Mouse (Mus musculus) ovary, postnatal 36 days (tissue): ENCODE measurements at regions not wholly inside any gene's neighbourhood (a gene's known extent, or its start where the extent isn't known, plus 50 kb on each side); places are given as distances from the start of the nearest gene placed in this dataset.

Experiments used
- DNase-seq: peaks from one replicate; pipeline ENCODE4 v3.0.0; 2022; ENCODE audit warnings: low spot score, mixed read lengths

DNA sequence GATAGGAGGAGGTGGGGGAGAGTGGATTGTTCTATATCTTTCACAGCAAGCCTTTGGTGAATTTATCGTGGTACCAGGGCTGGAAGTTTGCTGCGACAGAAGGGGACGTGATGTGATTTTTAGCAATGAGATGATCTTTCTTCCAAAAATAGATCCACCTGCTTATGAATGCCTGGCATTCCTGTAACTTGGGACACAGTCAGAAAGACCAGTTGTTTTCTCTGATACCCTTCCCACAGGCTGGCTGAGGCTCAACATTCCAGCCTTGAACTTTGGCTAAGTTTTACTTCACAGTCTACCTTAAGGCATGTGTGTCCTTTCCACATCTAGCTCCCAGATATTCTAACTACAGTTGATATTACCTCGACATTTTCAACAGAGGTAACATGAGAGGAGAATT, 1434.1 kb downstream of the Slc22a22 start:
- no peak for DNase-seq

DNA sequence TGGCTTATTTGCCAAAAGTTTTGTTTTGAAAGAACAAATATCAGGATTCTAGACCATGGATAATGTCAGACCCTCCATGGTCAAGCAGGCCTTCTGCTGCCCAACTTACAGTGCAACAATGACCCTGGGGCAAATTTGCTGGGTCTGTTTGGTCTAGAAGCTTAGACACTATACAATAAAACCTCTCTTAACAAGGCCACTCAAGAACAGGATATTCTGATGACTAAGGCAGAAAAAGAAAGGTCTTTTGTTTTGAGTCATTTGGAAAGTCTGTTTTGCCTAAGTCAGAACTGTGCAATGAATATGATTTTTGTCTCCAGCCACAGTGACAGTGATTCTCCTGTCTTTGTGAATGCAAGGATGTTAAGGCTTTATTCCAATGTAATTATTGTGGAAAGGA, 1435.0 kb downstream of the Slc22a22 start:
- DNase-seq = no peak

- DNase-seq = no peak
Measured at GRCm38 (mm10) chr15:56030007-56030406, 1447.4 kb downstream of the Slc22a22 start.

- no peak for DNase-seq
Measured at GRCm38 (mm10) chr15:56027197-56027818, 1450.1 kb downstream of the Slc22a22 start.

- no peak for DNase-seq
Measured at GRCm38 (mm10) chr15:56024705-56025104, 1452.7 kb downstream of the Slc22a22 start.

- DNase-seq = no peak
Measured at GRCm38 (mm10) chr15:56023862-56024484, 1453.5 kb downstream of the Slc22a22 start.

- no peak for DNase-seq
Measured at GRCm38 (mm10) chr15:56022315-56022714, 1455.1 kb downstream of the Slc22a22 start.

DNA sequence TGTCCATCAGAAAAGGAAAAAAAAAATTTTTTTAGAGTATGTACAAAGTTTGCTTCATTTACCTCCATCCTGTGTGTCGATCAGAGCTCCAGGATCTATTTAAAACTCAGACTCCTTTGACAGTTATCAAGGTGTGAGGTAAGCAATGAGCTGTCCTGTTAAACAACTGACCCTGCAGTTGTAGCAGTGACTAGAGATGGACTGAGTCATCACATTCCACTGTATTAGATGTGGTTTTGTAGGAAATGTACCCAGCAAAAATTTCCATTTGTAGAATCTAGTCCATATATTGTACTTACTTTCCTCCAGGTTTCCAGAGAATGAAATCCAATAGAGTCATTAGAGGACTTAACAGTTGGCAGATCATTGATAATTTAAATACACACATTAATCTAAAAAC, 1459.3 kb downstream of the Slc22a22 start:
- no peak for DNase-seq

- DNase-seq = no peak
Measured at GRCm38 (mm10) chr15:56017561-56017960, 1459.9 kb downstream of the Slc22a22 start.

- DNase-seq = no peak
Measured at GRCm38 (mm10) chr15:56016070-56016469, 1461.4 kb downstream of the Slc22a22 start.

DNA sequence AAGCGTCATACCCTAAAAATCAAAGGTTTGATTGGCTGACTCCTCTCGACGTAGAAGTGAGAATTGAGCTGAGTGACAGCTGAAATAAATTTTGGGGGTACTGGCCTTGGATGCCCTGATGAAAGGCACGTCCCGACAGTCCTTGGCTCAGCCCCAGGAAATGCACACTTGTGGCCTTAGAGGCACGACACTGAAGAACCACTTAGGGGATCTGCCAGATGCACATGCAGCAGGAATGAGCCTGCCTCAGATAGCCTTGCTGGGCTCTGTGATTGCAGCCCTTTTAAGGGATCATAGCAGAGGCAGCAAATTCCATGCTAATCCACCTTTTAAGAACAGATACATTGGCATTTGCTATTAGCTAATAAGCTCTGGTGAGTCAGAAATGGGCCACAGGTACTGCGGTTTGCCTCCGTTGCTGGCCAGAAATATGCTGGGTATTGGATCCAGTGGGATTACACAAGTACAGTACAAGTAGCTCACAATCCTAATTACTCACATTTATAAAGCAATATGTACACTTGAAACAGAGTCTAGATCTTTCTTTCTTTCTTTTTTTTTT, 1463.3 kb downstream of the Slc22a22 start:
- DNase-seq = no peak

GRCm38 (mm10) chr15:56008603-56009174, 1468.7 kb downstream of the Slc22a22 start:
- no peak for DNase-seq

- DNase-seq = no peak
Measured at GRCm38 (mm10) chr15:56007376-56007775, 1470.0 kb downstream of the Slc22a22 start.

DNA sequence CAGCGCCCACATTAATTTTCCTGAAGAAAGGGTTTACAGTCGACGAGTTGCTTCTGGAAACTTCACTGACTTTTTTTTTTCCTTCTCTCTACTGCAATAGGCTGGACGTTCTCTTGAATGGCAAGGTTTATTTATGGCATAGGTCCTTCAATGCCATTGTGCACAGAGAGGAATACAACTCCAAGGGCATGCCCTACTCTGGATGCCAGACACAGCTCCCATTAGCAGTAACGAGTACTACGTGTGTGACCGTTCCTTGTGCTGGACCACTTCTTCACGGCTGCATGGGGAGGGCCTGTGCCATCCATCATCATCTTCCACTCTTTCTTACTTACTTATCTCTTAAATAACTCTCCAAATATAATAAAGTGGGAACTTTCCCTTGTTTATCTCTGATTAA, 1472.1 kb downstream of the Slc22a22 start:
- DNase-seq = no peak

- DNase-seq = no peak
Measured at GRCm38 (mm10) chr15:56003921-56004320, 1473.5 kb downstream of the Slc22a22 start.

- DNase-seq = no peak
Measured at GRCm38 (mm10) chr15:55999605-56000004, 1477.8 kb downstream of the Slc22a22 start.

GRCm38 (mm10) chr15:55997977-55998376, 1479.4 kb downstream of the Slc22a22 start:
- no peak for DNase-seq

- no peak for DNase-seq
Measured at GRCm38 (mm10) chr15:55994680-55995079, 1482.7 kb downstream of the Slc22a22 start.

DNA sequence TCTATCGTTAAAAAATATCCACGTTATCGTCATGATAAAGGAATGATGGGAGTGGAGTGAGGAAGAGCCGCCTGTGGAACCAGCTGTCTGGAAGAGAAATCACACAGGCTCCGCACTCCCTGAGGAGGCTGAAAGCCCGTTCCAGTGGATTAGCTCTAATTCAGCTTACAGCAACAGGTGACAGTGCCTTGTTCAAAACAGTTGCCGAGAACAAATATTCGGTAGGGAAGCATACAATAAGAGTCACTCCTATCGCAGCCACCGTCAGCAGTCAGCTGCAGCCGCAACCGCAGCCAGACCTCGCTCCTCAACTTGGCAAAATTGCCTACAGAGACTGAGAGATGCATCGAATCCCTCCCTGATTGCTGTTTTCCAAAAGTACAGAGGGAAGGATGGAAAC, 1501.6 kb downstream of the Slc22a22 start:
- no peak for DNase-seq

DNA sequence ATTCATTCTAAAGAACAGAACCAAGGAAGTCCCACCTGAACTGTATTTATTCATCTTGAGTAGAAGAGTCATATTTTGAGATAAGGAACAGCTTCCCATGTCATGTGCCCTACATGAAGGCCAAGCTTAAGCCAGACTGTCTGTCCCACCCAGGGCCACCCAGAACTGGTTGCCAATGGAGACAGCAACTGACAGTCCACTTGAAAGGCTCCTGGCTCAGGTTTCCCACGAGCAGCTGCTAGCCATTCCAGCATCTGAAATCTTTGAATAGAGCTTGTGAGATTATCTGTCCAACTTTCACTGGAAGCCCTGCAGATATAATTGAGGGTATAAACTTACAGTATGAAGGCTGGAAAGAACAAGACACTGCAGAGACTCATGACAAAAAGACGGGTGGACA, 1510.6 kb downstream of the Slc22a22 start:
- no peak for DNase-seq

GRCm38 (mm10) chr15:55965296-55965695, 1512.1 kb downstream of the Slc22a22 start:
- DNase-seq = no peak

- DNase-seq = no peak
Measured at GRCm38 (mm10) chr15:55962093-55962492, 1515.3 kb downstream of the Slc22a22 start.
